Mouse (Mus musculus): ENCODE data around the gene BC004004.

- TF ChIP-seq CTCF (IDR thresholded peaks at IDR 0.05; ENCODE audit: borderline replicate concordance, insufficient read depth, low read depth, low read length) (no peak), POLR2A (IDR thresholded peaks at IDR 0.05; ENCODE audit: borderline replicate concordance, insufficient read depth, low read length) (no peak)
Observed at GRCm38 (mm10) chr17:29326531-29327529, 58.2 kb downstream of the BC004004 start.

Data from cerebellum, adult 2 months (tissue).